Mouse (Mus musculus): ENCODE results near the gene Dus3l. TPM values are rescaled to one million over a fixed set of nuclear protein-coding genes. Genes with fewer than 3 reads are reported as not detected.

Dus3l gene
- polyA plus RNA-seq, 1 experiment from 2014 or later = 54.3 TPM

DNA sequence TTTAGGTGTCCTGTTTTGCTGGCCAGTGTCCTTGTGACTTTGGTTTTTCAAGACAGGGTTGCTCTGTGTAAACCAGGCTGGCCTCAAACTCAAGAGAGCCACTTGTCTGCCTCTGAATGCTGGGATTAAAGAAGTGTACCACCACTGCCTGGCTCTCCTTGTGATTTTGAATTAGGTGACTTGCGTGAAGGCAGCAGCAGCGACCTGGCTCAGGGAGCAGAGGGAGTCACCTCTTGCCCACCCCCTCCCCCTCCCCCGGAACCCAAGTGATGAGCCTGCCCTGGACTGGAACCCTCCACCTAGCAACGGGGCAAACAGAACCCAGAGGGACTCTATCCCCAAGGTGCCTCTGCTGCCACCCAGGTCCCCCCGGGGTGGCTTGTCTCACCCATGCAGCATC is 5.4 kb downstream of the Dus3l start, which contains the start of gene Prr22:
TSS of gene Prr22 (plus strand) at position 301 of the 400 bp plus-strand sequence.
- Histone ChIP-seq H3K27ac (no peak within 1 kb of the TSS), H3K9ac (no peak within 1 kb of the TSS), H3K9me3 (no peaks in the 10 kb centered on the region), H3K4me2 (replicated peaks) (no peak within 1 kb of the TSS), H3K36me3 (peaks cover 52% of the 10 kb centered on the region), H3K27me3 (replicated peaks) (no peaks in the 10 kb centered on the region), H3K4me3 (no peak within 1 kb of the TSS), H3K4me1 (peaks cover 6% of the 10 kb centered on the region)
- no peak for ATAC-seq (ENCODE audit: low FRiP score, low read depth)
- 95% methylated on average over 5 of the region's 5 CpGs for WGBS

DNA sequence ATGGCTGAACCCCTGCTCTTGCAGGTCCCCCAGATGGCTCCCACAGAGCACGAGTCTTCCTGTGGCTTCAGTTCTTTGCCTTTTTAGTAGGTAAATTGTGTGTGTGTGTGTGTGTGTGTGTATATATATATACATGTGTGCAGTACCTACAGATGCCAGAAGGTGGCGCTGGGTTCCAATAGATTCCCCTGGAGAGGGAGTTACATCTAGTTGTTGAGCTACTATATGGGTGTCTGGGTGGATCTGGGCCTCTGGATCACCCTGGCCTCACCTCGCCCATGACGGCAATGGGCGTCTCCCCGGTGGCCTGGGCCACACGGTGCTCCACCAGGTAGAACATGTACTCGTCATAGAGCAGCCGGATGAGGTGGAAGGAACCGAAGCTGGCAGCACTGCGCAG is 13.0 kb downstream of the Dus3l start:
- no peak overlapping the region for H3K9ac ChIP-seq
- H3K9me3 ChIP-seq = peaks cover 6% of the 10 kb centered on the region; the same call in 1 of the 2 replicates
- 92% methylated on average over 11 of the region's 11 CpGs for WGBS

DNA sequence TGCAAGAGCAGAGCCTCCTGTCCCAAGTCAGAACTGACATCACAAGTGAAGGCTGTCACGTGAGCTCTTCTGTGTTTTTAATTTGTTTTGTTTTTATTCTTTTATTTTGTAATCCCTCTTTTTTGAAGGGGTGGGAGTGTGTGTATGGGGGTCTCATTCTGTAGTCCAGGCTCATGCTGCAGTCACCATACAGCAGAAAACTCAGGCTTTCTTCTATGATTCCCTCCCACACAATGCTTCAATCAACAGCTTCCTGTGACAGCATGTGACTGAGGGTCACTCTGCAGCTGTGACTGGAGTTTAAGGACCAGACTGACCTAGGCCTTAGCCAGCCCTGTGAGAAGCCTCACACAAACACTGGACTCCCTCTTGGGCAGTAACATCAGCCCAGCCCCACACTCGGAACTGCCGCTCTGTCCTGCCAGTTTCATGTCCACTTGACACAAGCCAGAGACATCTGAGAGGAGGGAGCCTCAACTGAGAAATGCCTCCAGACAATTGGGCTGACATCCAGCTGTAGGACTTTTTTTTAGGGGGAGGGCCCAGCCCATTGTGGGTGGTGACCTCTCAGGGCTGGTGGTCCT is 14.3 kb downstream of the Dus3l start:
- Histone ChIP-seq H3K36me3 (peaks cover 11% of the 10 kb centered on the region), H3K9ac (no peak overlapping the region), H3K27ac (no peak overlapping the region), H3K4me2 (replicated peaks) (no peak overlapping the region), H3K4me3 (no peak overlapping the region), H3K9me3 (peaks cover 6% of the 10 kb centered on the region; the same call in 1 of the 2 replicates), H3K4me1 (no peaks in the 10 kb centered on the region), H3K27me3 (replicated peaks) (no peaks in the 10 kb centered on the region)
- ATAC-seq (ENCODE audit: low FRiP score, low read depth) = no peak
- WGBS = 71% methylated on average over 3 of the region's 3 CpGs

More for the DNA sequence above, 13.0 kb downstream of the Dus3l start:
- no peak for ATAC-seq (ENCODE audit: low FRiP score, low read depth)
- Histone ChIP-seq H3K27me3 (replicated peaks) (no peaks in the 10 kb centered on the region), H3K4me1 (no peaks in the 10 kb centered on the region), H3K27ac (no peak overlapping the region), H3K4me2 (replicated peaks) (no peak overlapping the region), H3K4me3 (no peak overlapping the region), H3K36me3 (peaks cover 11% of the 10 kb centered on the region)

DNA sequence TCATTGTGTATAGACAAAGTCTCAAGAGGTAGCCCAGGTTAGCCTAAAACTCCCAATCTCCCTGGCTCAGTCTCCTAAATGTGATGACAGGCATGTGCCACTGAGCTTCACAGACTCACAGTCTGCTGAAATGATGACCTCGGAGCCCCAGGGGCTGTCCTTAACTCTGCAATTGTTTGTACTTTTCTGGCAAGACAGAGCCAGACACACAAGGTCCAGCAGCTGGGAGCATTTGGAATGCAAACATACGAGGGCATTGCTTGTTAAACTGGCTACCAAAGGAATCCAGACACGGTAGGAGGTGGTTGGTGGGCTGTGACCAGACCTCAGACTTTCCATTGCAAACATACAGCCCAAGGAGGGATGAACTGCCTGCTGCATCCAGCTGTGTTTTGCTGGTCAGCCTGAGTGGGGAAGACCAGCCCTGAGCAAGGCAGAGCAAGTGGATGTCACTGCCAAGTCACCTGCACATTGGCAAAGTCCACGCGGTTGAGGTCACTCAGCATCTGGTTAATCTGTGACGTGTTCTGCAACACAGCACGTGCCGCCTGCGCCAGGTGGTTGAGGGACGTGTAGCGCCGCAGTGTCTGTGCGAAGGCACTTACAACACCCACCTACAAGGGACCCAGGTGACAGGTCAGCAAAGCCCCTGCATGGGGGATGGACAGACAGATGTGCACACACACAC is 15.9 kb downstream of the Dus3l start:
- WGBS = 90% methylated on average over 13 of the region's 13 CpGs
- peaks cover 12% of the 10 kb centered on the region for H3K36me3 ChIP-seq

DNA sequence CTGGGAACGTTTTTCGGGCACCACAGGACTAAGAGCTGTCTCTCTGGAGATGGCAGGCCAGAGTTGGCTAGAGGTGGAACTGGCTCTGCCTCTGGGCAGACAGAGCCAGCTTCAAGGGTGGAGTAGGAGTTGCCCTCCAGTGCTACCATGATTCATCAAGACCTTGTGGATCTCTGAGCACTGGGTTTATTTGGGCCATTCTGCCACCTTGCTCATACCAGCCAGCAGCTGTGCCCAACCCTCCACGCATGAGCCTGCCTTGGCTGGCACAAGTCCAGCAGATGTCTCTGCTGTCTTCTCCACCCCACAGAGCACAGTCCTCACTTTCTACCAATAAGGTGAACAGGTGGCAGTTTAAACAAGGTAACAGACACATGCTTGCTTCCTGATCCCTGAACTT is 24.3 kb downstream of the Dus3l start:
- no peaks in the 10 kb centered on the region for H3K9me3 ChIP-seq
- 82% methylated on average over 3 of the region's 3 CpGs for WGBS
- ATAC-seq (ENCODE audit: low FRiP score, low read depth) = no peak

More for the DNA sequence above, 15.9 kb downstream of the Dus3l start:
- H3K9me3 ChIP-seq = peaks cover 6% of the 10 kb centered on the region; the same call in 1 of the 2 replicates
- no peak overlapping the region for H3K4me3 ChIP-seq
- no peak for ATAC-seq (ENCODE audit: low FRiP score, low read depth)
- H3K27me3 ChIP-seq (replicated peaks) = no peaks in the 10 kb centered on the region
- no peak overlapping the region for H3K27ac ChIP-seq
- H3K4me1 ChIP-seq = no peaks in the 10 kb centered on the region
- no peak overlapping the region for H3K9ac ChIP-seq
- H3K4me2 ChIP-seq (replicated peaks) = no peak overlapping the region

DNA sequence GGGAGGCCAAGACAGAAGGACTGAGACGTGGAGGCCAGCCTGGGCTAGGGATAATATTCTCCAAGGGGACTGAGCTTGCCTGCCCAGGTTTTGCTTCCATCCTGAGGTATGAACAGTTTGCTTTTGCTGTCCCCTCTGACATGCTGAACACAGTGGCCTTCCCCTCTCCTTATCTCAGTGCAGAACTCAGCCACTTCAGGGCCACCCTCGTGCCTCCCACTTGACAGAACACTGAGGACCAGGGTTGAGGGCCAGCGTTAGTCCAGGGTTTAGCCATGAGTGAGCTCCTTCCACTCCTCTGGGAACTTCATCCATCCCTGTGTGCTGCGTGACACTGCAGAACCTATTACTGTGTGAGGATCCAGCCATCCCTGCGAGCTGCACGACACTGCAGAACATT is 24.7 kb downstream of the Dus3l start:
- WGBS = 86% methylated on average over 6 of the region's 6 CpGs
- no peak overlapping the region for H3K9ac ChIP-seq
- 0 out of 2 replicates have a peak, but pooled peaks cover 3% of the 10 kb centered on the region for H3K36me3 ChIP-seq
- H3K4me3 ChIP-seq = no peak overlapping the region
- H3K27ac ChIP-seq = no peak overlapping the region
- ATAC-seq (ENCODE audit: low FRiP score, low read depth) = no peak
- no peaks in the 10 kb centered on the region for H3K27me3 ChIP-seq (replicated peaks)
- no peaks in the 10 kb centered on the region for H3K9me3 ChIP-seq
- H3K4me1 ChIP-seq = no peaks in the 10 kb centered on the region
- H3K4me2 ChIP-seq (replicated peaks) = no peak overlapping the region

More for the DNA sequence above, 24.3 kb downstream of the Dus3l start:
- H3K4me3 ChIP-seq = no peak overlapping the region
- no peak overlapping the region for H3K27ac ChIP-seq
- 0 out of 2 replicates have a peak, but pooled peaks cover 3% of the 10 kb centered on the region for H3K36me3 ChIP-seq
- H3K4me2 ChIP-seq (replicated peaks) = no peak overlapping the region
- H3K4me1 ChIP-seq = no peaks in the 10 kb centered on the region
- no peaks in the 10 kb centered on the region for H3K27me3 ChIP-seq (replicated peaks)
- no peak overlapping the region for H3K9ac ChIP-seq

DNA sequence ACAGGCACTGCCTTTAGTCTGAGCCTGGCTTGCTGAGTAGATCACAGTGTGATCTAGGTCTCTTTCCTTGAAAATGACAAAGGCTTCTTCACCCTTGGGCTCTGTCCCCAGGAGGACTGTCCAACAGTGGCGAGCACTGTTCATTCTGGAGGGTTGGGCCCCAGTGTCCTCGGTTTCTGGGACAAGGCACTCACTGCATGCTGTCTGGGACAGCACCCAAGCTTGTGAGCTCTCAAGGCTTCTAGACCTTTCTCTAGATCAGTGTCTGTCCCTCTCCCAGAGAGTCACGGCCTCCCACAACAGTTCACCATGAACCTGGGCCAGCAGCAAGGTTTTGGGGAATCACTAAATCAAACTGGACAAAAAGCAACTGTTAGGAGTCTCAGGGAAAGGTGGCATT is 28.0 kb downstream of the Dus3l start:
- ATAC-seq (ENCODE audit: low FRiP score, low read depth) = no peak
- Histone ChIP-seq H3K4me2 (replicated peaks) (no peak overlapping the region), H3K4me1 (no peaks in the 10 kb centered on the region), H3K9me3 (no peaks in the 10 kb centered on the region), H3K36me3 (no peaks in the 10 kb centered on the region), H3K27ac (no peak overlapping the region), H3K4me3 (no peak overlapping the region), H3K9ac (no peak overlapping the region), H3K27me3 (replicated peaks) (no peaks in the 10 kb centered on the region)
- WGBS = 90% methylated on average over 3 of the region's 3 CpGs

DNA sequence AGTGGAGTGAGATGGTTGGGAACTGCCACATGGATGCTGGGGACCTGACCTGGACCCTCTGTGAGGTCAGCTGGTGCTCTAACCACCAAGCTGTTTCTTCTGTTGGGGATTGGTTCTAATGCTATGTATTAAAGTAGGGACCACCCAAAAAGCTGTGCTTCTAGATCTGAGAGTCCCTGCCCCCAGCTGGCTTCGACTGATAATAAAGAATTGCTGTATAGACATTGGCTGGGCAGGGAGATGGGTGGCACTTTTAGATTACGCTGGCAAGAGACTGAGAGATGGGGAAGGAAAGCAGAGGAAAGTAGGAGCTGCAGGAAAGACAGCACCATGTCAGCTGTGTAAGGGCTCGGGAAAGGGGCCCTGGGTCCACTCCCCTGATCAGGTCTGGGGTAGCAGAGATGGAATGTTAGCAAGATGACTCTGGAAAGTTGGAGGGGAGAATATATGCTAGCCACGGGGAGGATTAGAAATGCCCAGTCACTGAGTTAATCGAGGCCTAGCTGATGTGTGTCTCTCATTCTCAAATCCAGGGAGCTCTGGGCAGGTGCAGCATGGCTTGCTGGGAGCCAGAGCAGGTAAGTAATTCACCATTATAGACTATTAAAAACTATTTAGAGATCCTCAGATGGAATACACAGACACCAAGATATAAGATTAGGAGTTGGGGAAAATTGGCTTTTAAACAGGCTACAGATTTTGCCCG is 29.2 kb downstream of the Dus3l start:
- 69% methylated on average over 6 of the region's 6 CpGs for whole genome bisulfite sequencing
- no peaks in the 10 kb centered on the region for H3K9me3 ChIP-seq
- no peak overlapping the region for H3K27ac ChIP-seq
- H3K4me2 ChIP-seq (replicated peaks) = no peak overlapping the region
- H3K36me3 ChIP-seq = no peaks in the 10 kb centered on the region
- no peaks in the 10 kb centered on the region for H3K4me1 ChIP-seq
- ATAC-seq (ENCODE audit: low FRiP score, low read depth) = no peak
- H3K9ac ChIP-seq = no peak overlapping the region
- H3K4me3 ChIP-seq = no peak overlapping the region
- H3K27me3 ChIP-seq (replicated peaks) = no peaks in the 10 kb centered on the region

DNA sequence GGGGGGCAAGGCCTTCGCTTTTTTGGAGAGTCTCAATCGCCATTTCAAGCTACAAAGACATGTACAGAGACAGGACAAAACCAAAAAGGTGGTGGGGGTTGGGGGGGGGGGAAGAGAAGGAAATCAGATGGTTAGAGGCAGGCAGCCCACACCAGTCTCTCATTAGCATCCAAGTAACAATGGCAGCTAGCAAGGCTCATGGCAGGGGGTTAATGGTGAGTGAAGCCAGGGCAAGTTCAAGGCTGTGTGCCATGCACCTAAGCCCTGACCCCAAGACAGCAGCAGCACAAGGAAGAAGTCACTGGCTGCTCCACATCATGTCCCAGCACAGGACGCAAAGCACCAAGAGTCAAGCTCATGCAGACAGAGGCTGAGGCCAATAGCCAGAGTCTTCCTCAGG is 34.7 kb downstream of the Dus3l start:
- WGBS = 84% methylated on average over 3 of the region's 3 CpGs
- H3K27me3 ChIP-seq (replicated peaks) = no peaks in the 10 kb centered on the region

DNA sequence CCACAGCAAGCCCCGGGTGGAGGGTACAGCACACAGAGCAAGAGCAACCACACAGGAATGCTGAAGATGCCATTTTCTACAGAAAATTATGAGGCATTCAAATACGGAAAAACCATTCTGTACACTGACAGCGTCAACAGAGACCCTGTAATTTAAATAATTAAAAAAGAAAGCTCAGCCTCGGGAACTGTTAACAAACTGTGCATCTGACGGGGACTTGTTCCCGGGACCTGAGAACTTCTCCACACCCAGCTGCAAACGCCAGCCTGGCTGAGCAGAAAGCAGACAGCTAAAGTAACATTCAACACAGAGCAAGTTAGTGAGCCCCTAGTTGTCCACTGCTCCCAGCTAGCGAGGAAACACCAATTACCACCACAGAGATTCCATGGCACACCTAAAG is 37.5 kb downstream of the Dus3l start:
- peaks cover 3% of the 10 kb centered on the region; the same call in 1 of the 2 replicates for H3K36me3 ChIP-seq
- WGBS = 80% methylated on average over 8 of the region's 8 CpGs
- H3K9ac ChIP-seq = no peak overlapping the region
- no peak for ATAC-seq (ENCODE audit: low FRiP score, low read depth)
- no peaks in the 10 kb centered on the region for H3K9me3 ChIP-seq
- H3K4me1 ChIP-seq = no peaks in the 10 kb centered on the region
- H3K27ac ChIP-seq = no peak overlapping the region
- no peaks in the 10 kb centered on the region for H3K27me3 ChIP-seq (replicated peaks)
- no peak overlapping the region for H3K4me3 ChIP-seq
- no peak overlapping the region for H3K4me2 ChIP-seq (replicated peaks)

More for the DNA sequence above, 34.7 kb downstream of the Dus3l start:
- Histone ChIP-seq H3K27ac (no peak overlapping the region), H3K4me3 (no peak overlapping the region), H3K9ac (no peak overlapping the region), H3K4me1 (no peaks in the 10 kb centered on the region), H3K36me3 (peaks cover 3% of the 10 kb centered on the region; the same call in 1 of the 2 replicates), H3K4me2 (replicated peaks) (no peak overlapping the region), H3K9me3 (no peaks in the 10 kb centered on the region)
- ATAC-seq (ENCODE audit: low FRiP score, low read depth) = no peak

DNA sequence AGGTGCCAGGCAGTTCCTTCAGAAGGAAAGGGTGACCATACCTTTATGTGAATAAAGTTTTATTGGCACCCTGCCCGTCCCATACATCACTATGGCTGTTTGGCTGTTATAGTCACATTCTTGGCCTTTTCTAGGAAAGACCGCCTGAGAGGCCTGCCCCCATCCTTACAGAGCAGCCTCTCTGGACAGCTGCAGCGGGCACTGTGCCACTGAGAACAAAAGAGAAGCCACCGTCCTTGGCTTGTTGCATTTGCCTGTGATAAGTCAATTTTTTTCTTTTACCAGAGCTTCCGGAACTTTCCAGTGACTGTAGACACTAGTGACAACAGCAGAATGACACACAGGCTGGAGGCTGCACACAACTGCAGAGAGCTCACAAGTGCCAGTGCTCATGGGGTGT is 40.4 kb downstream of the Dus3l start:
- no peak overlapping the region for H3K9ac ChIP-seq
- 69% methylated on average over 5 of the region's 5 CpGs for WGBS
- no peak overlapping the region for H3K4me2 ChIP-seq (replicated peaks)
- no peaks in the 10 kb centered on the region for H3K27me3 ChIP-seq (replicated peaks)
- H3K4me3 ChIP-seq = no peak overlapping the region
- peaks cover 6% of the 10 kb centered on the region for H3K4me1 ChIP-seq
- no peak for ATAC-seq (ENCODE audit: low FRiP score, low read depth)
- H3K9me3 ChIP-seq = no peaks in the 10 kb centered on the region
- H3K27ac ChIP-seq = no peak overlapping the region
- H3K36me3 ChIP-seq = peaks cover 3% of the 10 kb centered on the region; the same call in 1 of the 2 replicates

DNA sequence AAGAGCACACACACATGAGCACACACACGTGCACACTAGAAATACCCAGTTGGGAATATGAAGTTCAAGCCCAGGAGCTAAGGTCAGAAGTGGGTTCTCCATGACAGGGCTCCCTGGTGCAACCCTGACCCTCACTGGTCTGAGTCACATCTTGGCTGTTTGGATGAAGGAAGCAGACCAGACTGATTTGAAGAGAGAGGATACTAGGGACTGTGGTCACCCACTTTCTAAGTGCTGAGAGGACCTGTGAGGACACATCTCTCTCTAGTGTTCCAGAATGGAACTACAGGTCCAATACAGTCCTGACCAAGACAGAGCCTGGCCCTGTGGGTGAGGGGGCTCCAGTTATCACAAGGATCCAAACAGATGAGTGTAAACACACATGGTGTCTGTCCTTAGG is 41.2 kb downstream of the Dus3l start:
- H3K27ac ChIP-seq = no peak overlapping the region
- H3K36me3 ChIP-seq = peaks cover 3% of the 10 kb centered on the region; the same call in 1 of the 2 replicates
- H3K9me3 ChIP-seq = no peaks in the 10 kb centered on the region
- no peak overlapping the region for H3K4me3 ChIP-seq
- ATAC-seq (ENCODE audit: low FRiP score, low read depth) = no peak
- H3K9ac ChIP-seq = no peak overlapping the region
- 96% methylated on average over 1 of the region's 1 CpGs for WGBS
- no peaks in the 10 kb centered on the region for H3K27me3 ChIP-seq (replicated peaks)
- peaks cover 14% of the 10 kb centered on the region for H3K4me1 ChIP-seq
- no peak overlapping the region for H3K4me2 ChIP-seq (replicated peaks)
